Mouse (Mus musculus): Measurements from ENCODE around the gene Gm11487. TPM values are rescaled to one million over a fixed set of nuclear protein-coding genes. Genes with fewer than 3 reads are reported as not detected.
"Not testable (repeated sequence)": the region's sequence is repeated elsewhere in the genome, so short reads cannot be mapped to it uniquely, and the experiment has no call there.

The Gm11487 gene
- polyA plus RNA-seq (2012; rRNA removed) = not detected in 2 replicates

GRCm38 (mm10) chr4:73404972-73405371, at the start of gene Gm11487:
TSS of gene Gm11487 (minus strand) at chr4:73405072.
- DNase-seq (ENCODE audit: low read depth, low spot score) = not testable (repeated sequence)
- WGBS = 87% methylated on average over 4 of the region's 4 CpGs

GRCm38 (mm10) chr4:73444715-73445114, 39.8 kb upstream of the Gm11487 start:
- WGBS = 53% methylated on average over 7 of the region's 7 CpGs
- DNase-seq (ENCODE audit: low read depth, low spot score) = no peak

GRCm38 (mm10) chr4:73442568-73442967, 37.7 kb upstream of the Gm11487 start:
- 60% methylated on average over 1 of the region's 1 CpGs for WGBS
- DNase-seq (ENCODE audit: low read depth, low spot score) = no peak

- no peak for DNase-seq (ENCODE audit: low read depth, low spot score)
- WGBS = 73% methylated on average over 3 of the region's 3 CpGs
Observed at GRCm38 (mm10) chr4:73425903-73426302, 21.0 kb upstream of the Gm11487 start.

GRCm38 (mm10) chr4:73423049-73423448, 18.2 kb upstream of the Gm11487 start:
- no peak for DNase-seq (ENCODE audit: low read depth, low spot score)
- WGBS = 87% methylated on average over 12 of the region's 12 CpGs

GRCm38 (mm10) chr4:73366534-73366933, 38.3 kb downstream of the Gm11487 start:
- DNase-seq (ENCODE audit: low read depth, low spot score) = no peak
- 65% methylated on average over 3 of the region's 3 CpGs for WGBS

Other genes with a start within 250 kb of the Gm11487 start
- gene Gm11238, start 202.8 kb upstream of the Gm11487 start, polyA plus RNA-seq (2012; rRNA removed) = not detected in 2 replicates
- not detected in 2 replicates for gene Gm11237, start 217.9 kb upstream of the Gm11487 start, polyA plus RNA-seq (2012; rRNA removed)
- gene Gm11236, start 233.0 kb upstream of the Gm11487 start, polyA plus RNA-seq (2012; rRNA removed) = not detected in 2 replicates